Mouse (Mus musculus): ENCODE measurements at regions not wholly inside any gene's neighbourhood (a gene's known extent, or its start where the extent isn't known, plus 50 kb on each side); places are given as distances from the start of the nearest gene placed in this dataset.

DNA sequence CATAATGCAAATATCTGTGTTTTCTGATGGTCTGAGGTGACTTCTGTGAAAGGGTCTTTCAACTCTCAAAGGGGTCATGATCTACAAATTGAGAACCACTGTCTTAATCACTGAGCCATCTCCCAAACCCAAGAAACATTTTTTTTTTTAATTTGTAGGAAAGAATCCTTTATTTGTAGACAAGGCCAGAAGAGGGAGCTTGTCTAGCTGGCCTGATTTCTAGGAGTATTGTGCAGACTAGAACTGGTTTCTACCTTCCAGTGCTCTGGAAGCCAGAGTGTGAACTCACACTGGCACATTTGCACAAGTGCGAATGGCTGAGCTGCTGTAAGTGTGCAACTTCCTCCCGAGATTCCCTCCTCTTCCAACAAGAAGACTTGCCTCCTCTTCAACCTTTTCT lies 148.1 kb upstream of the Ncam1 start:
- TF ChIP-seq JUND (IDR thresholded peaks at IDR 0.05; ENCODE audit: low read depth, low read length) (no peak), POLR2A (IDR thresholded peaks at IDR 0.05; ENCODE audit: control insufficient read depth in 1 of 2, insufficient read depth in 1 of 2, low read depth in 1 of 2, low read length in 2 of 2, poor library complexity in 1 of 2) (no peak), MAX (IDR thresholded peaks at IDR 0.05; ENCODE audit: low read length) (no peak), SIN3A (IDR thresholded peaks at IDR 0.05; ENCODE audit: low read length) (no peak), CTCF (IDR thresholded peaks at IDR 0.05 in 2 of 3, conservative IDR thresholded peaks at IDR 0.05 in 1 of 3; ENCODE audit: control insufficient read depth in 1 of 3, insufficient read depth in 1 of 3, low read depth in 2 of 3, low read length in 3 of 3, poor library complexity in 1 of 3, severe bottlenecking in 1 of 3) (no peak), MAFK (IDR thresholded peaks at IDR 0.05; ENCODE audit: borderline replicate concordance, low read depth, low read length) (no peak)

Data from MEL (cell line).